Mouse (Mus musculus) brain, embryonic 14.5 days (tissue): Measurements from ENCODE around the gene Smo. TPM values are rescaled to one million over a fixed set of nuclear protein-coding genes. Genes with fewer than 3 reads are reported as not detected.

Source experiments
- DNase-seq: peaks from one replicate; pipeline ENCODE4 v3.0.0-alpha.2; 2011; ENCODE audit warnings: low read depth
- CTCF ChIP-seq: fragments of 200-500 bp; IDR thresholded peaks from 2 replicates; pipeline ENCODE4 v1.5.1; 2012; ENCODE audit warnings: inconsistent platforms, mild to moderate bottlenecking, moderate library complexity, borderline replicate concordance; ENCODE audit not compliant: insufficient read depth, insufficient read length; ENCODE audit errors: extremely low read depth
- POLR2A ChIP-seq: fragments of 200-500 bp; IDR thresholded peaks from 2 replicates; pipeline ENCODE4 v1.6.1; 2012; ENCODE audit warnings: mild to moderate bottlenecking, inconsistent platforms, borderline replicate concordance; ENCODE audit not compliant: poor library complexity, insufficient read depth, insufficient read length, severe bottlenecking; ENCODE audit errors: extremely low read depth
- polyA plus RNA-seq: library from polyadenylated mRNA; depleted of rRNA; stranded (reverse); fragments of >200 nt; gene quantifications from 2 replicates; pipeline ENCODE4 v1.2.3, GENCODE M21; 2012; rRNA removed

The Smo gene
- polyA plus RNA-seq, 1 experiment: 37.8 TPM

DNA sequence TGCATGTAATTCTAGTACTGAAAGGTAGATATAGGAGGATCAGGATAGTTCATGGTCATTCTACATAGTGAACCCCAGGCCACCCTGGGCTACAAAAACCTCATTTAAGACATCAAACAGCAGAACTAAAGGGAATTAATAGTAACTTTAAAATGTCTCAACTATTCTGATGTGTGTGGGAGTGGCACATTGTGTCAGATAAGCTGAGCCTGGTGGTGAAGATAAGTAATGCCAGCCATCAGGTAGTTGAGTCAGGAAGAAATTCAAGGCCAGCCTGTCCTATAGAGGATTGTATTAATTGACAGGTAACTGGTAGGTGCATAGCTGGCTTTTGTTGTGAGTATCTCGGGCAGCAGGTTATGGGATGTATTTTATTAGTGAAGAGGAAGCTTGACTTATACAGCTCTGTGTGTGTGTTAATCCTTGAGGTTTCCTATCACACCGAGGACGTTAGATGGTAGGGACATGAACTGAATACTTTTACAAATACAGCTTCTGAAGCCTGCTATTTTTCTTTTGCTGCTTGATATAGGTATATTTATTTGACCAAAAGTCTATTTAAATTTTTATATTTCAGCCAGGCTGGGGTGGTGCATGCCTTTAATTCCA is 49.2 kb downstream of the Smo start:
- DNase-seq: no peak
- TF ChIP-seq POLR2A: no peak
- no peak for TF ChIP-seq CTCF

DNA sequence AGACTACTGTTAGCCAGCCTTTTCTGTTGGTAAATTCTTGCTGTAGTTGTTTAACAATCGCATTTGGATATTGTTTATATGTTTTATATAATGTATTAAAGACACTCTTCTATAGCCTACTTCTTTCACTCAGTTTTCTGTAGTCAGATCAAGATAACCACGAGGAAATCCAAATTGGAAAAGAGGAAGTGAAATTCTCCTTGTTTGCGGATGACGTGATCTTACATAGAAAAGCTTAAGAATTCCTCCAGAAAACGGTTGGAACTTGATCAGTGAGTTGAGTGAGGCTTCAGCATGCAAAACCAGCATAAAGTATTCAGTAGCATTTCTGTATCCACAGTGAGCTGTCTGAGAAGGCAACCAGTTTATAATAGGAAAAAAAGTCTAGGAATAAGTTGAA is 50.5 kb downstream of the Smo start:
- TF ChIP-seq POLR2A (no peak), CTCF (no peak)
- no peak for DNase-seq

DNA sequence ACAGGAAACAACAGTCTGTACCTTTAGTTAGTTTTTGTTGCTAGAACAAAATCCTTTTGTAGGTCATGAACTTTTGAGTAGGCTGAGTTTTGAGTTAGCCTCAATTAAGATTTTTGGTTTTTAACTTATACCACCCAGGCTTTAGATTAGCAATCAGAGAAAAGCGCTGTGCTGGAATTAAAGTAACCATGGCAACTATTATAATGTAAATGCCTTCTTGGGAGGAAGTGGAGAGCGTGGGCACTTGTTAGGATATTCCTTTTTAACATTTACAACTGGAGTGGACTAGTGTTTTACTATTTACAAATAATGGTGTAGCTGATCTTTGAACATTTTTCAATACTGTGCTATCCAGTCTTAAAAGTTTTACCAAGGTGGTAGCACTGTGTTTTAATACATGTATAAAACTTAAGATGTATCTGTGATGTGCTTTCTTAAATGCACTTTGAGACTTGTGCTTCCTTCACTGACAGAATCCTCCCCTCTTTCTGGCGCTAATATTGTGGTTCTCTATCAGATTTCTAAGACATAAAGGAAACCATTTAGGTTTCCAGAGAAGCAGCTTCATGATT is 53.6 kb downstream of the Smo start:
- no peak for TF ChIP-seq CTCF
- TF ChIP-seq POLR2A: no peak
- peak; percentile 71 for DNase-seq

DNA sequence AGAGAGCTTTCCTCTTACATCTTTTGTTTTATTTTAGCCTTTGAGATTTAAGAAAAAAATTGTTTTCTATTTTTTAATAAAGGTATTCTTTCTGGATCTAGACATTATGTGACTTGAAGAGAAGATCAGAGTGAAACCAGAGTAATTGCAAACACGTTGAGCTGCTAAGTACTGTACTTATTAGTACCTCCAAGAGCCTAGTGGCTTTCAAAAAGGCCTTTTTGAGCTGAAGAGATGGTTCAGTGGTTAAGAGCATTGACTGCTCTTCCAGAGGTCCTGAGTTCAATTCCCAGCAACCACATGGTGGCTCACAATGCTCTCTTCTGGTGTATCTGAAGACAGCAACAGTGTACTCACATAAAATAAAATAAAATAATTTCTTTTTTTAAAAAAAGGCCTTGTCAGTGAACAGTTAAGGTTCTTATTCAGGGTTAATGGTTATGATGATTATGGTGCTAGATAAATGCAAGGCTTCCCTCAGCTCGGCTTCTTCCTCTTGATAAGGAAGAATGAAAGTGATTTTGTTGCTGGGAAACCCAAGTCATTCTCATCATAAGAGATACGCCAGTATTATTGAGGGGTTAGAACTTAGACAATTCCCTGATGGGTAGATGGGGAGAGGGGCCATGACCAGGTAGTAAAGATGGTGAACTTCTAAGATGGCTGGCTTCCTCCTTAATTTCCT is 54.9 kb downstream of the Smo start:
- TF ChIP-seq CTCF: no peak
- no peak for TF ChIP-seq POLR2A
- DNase-seq: no peak

DNA sequence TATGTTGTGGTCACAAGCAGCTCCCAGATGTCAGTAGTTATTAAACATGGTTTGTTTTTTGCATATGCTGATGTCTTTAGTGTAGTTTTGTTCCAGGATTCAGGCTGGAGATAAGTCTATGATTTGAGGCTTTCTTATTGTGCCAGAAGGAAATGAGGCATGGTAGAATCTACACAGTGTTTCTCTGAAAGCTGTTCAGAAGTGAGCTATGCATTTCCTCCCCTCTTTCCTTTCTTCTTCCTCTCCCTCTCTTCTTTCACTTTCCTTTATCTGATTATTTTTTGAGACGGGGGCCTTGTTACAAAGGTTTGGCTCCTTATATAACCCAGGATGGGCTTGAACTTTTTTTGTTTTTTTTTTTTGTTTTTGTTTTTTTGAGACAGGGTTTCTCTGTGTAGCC is 58.2 kb downstream of the Smo start:
- DNase-seq: no peak
- TF ChIP-seq POLR2A: no peak
- no peak for TF ChIP-seq CTCF

DNA sequence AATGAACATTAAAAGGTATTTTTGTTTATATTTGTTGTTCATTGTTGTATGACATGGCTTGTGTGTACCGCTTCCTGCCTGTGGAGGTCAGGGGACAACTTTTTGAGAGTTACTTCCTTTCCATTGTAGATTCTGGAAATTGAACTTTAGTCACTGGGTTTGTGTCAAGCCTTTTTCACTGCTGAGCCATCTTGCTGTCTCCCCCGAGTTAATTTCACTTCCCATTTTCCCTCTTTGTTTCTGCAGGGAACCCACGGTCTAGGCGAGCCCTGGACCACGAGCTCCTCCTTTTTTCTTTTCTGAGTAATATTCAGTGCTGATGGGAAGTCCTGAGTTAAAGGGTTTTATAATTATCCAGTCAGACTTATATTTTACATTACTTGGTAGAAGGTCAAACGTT is 59.3 kb downstream of the Smo start:
- DNase-seq: no peak
- TF ChIP-seq CTCF: no peak
- no peak for TF ChIP-seq POLR2A

DNA sequence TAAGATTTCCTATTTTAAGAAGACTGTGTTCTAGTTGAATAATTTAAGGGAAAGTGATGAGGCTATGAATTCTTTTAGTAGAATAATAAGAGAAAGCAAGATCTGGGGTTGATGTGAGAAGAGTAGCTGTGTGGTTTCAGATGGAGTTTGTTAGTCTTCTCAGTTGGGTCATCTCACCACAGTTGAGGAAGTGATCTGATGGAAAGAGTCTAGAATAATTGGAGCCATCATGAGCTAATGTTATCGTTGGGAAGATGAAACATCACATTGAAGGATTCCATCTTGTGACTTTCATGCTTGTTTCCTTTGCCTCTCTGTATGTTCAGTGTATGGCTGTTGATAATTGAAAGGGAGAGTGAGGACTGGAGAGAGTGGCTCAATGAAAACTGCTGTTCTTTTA is 67.7 kb downstream of the Smo start:
- TF ChIP-seq CTCF: no peak
- TF ChIP-seq POLR2A: no peak
- no peak for DNase-seq

DNA sequence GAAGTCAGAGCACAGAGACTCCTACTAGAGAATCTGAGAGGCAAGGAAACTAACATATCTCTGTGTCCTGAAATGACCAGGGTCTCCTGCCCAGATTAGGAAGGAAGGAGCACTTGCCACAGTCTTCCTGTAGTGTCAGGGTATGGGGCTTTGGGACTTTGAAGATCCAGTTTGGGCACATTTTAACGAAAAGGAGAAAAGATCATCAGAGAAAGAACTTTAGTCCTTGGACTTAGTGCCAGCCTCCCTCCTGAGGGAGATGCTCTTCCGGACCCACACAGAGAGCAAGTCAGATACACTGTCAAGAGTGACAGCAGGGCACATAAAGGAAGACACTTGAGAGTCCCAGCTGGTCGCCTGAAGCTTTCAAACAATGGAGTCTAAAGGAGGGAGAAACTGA is 68.7 kb downstream of the Smo start:
- no peak for DNase-seq
- no peak for TF ChIP-seq POLR2A
- no peak for TF ChIP-seq CTCF

DNA sequence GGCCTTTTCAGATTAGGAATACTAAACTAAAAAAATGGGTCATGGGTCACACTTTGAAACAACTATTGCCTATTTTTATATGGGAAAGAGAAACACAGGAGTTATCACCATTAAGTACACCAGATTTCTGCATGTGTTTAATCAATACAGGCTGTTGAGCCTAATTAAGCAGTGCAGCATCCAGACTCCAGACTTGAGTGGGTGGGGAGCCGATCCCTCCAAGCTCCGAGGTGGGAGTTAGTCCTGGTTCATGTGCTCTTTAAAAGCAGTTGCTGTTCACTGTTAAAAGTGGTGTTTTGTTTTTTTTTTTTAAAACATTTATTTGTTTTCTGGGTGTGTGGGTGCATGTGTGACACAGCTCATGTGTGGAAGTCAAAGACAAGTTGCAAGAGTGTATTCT is 70.1 kb downstream of the Smo start:
- TF ChIP-seq CTCF (no peak), POLR2A (no peak)
- DNase-seq: no peak

Other genes starting within 250 kb of the Smo start
- gene Kcp, start 227.6 kb upstream of the Smo start, polyA plus RNA-seq: 35.4 and 48.3 TPM in 2 replicates
- 1.6 and 1.9 TPM in 2 replicates for gene Irf5, start 208.9 kb upstream of the Smo start, polyA plus RNA-seq
- gene Tnpo3, start 125.6 kb upstream of the Smo start, polyA plus RNA-seq: 75.1 and 76.8 TPM in 2 replicates
- 5.7 and 10.6 TPM in 2 replicates for gene Tspan33, start 41.3 kb upstream of the Smo start, polyA plus RNA-seq
- 23.1 and 32.6 TPM in 2 replicates for gene Ahcyl2, start 32.5 kb downstream of the Smo start, polyA plus RNA-seq
- gene Strip2, start 181.5 kb downstream of the Smo start, polyA plus RNA-seq: 2.3 and 3.1 TPM in 2 replicates